Mouse (Mus musculus) thymus, postnatal 36 days (tissue): ENCODE measurements around the gene Mov10.
A peak's percentile ranks its signal among the peaks of the same experiment; 100 is the strongest.
"Not testable (repeated sequence)": the region's sequence is repeated elsewhere in the genome, so short reads cannot be mapped to it uniquely, and the experiment has no call there.

Experiments
- DNase-seq, 2 experiments: peaks; one replicate each; pipeline ENCODE4 v3.0.0; 2022; ENCODE audit warnings: mixed read lengths in 2 of 2

Gene Mov10

GRCm38 (mm10) chr3:104817991-104818748, at the start of gene Mov10:
TSS of gene Mov10 (minus strand) at chr3:104818563.
- DNase-seq: peak; percentile 75 to 76

DNA sequence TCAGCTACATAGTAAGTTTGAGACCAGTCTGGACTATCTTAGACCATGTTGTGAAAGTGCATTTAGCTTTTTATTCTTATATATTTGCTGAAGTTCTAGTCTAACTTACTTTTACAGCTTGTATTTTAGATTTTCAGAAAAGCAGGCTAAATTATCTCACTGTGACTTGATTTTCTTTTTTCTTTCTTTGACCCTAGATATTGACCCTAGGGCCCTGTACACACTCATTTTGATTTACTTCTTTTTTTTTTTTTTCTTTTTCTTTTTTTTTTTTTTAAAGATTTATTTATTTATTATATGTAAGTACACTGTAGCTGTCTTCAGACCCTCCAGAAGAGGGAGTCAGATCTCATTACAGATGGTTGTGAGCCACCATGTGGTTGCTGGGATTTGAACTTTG, 48.3 kb upstream of the Mov10 start:
- not testable (repeated sequence) for DNase-seq

DNA sequence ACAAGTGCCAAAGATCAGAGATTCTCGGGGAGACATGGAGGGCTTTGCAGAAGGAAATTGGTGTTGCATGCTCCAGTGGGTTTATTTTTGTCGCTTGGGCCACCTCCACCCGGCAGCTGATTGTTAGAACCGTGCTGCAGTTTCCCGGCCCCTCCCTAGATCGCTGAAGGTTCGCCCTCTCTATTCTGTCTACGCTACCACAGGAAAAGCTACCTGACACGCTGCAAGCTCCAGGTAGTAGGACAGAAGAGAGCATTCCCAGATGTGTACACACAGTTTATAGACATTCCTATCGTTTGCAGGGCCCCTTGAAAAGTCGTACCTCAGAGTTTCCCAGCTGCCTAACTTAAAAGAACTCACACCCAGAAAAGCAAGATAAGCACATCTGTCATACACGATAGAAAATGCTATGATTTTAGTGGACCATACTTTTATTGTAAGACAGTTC, 47.0 kb upstream of the Mov10 start:
- no peak for DNase-seq

- peak; percentile 84 to 88 for DNase-seq
These were observed 46.4 kb upstream of the Mov10 start for GRCm38 (mm10) chr3:104864651-104865340.

- DNase-seq: peak; percentile 88 to 90
These were observed 45.7 kb upstream of the Mov10 start, which contains the start of the genes St7l and Capza1 for GRCm38 (mm10) chr3:104863786-104864650. TSS of gene St7l (plus strand) at chr3:104864005. TSS of gene Capza1 (minus strand) at chr3:104864505.

GRCm38 (mm10) chr3:104858560-104858959, 40.2 kb upstream of the Mov10 start:
- DNase-seq: no peak

GRCm38 (mm10) chr3:104856106-104856505, 37.7 kb upstream of the Mov10 start:
- no peak for DNase-seq

DNA sequence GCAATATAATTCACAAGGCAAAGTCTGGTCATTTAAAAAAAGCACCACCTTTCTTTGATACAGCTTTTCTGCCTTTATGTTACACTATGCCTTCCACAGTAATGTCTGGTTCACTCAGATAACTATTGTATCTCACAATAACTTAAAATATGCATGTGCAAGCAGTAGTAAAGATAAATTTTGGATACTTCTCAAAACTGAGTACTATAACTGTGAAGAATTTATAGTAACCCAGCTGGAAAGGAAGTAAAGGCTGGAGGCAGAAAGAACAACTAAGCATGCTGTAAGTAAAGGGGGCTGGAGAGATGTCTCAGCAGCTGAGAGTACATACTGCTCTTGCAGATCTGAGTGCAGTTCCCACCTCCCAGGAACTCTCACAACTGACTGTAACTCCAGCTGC, 36.5 kb upstream of the Mov10 start:
- no peak for DNase-seq

DNA sequence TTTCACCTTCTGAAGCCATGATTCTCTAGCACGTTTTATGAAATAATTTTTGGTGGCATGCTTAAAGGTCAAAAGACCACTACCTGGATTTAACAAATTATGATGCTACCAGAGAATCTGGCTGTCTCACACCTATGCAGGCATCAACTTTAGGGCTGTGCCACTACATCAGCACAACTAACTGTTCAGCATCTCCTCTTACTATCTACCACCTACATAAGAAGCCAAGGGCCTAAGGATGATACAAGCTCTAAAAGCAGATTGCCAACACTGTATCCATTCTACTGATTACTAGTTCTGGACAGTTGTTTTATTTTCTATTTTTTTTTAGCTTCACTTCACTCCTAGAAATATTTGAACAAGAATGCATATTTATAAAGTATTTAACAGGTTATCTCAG, 36.1 kb upstream of the Mov10 start:
- DNase-seq: no peak

DNA sequence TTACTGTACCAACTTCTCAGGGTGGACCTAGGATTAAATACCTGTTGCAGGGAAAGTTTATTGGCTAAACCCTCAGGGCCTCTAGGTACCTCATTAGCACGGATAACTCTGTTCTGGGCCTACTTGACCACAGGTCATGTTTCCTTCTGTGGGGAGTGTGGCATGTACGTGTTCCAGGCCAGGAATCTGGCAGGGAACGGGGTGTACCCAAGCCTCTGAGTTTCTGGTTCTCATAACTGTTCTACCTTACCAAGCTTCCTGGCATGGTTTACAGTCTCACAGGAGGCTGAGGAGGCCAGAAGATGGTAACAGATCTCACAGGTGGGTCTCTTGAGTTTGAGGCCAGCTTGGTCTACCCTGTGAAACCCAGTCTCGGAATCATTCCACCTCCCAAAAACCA, 28.2 kb upstream of the Mov10 start:
- no peak for DNase-seq

- DNase-seq: no peak
These were observed 22.7 kb upstream of the Mov10 start for GRCm38 (mm10) chr3:104841049-104841448.

DNA sequence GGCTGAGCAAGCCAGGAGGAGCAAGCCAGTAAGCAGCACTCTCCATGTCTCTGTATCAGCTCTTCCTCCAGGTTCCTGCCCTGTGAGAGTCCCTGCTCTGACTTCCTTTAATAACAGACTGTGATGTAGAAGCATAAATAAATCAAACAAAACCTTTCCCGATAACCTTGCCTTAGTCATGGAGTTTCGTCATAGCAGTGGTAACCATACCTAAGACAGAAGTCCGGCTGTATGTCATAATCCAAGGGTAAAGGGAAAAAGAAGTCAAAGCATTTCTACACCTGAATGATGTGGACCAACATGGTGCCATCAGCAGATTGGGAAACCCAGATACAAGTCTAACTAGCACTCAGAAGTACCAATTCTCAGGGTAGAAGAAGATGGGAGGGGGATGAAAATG, 17.4 kb upstream of the Mov10 start:
- no peak for DNase-seq

- DNase-seq: no peak
These were observed 4.0 kb upstream of the Mov10 start for GRCm38 (mm10) chr3:104822413-104822812.

DNA sequence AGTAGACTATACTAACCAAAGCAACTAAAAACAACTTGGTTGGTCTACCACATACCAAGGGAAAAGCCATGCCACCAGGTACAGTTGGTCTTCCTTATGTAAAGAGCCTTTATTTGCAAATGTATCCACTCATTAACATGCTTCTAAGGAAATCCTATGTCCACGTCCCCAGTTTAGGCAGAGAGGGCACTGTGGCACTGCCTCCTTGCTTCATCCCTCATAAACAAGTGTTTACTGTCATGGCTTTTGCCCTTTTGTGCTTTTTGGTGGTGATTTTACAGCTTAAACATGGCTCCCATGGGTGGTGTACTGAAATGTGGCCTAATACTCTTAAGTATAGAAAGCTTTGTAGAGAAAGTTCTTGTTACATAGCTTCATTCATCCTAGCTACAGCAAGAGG, 2.1 kb upstream of the Mov10 start:
- no peak for DNase-seq

DNA sequence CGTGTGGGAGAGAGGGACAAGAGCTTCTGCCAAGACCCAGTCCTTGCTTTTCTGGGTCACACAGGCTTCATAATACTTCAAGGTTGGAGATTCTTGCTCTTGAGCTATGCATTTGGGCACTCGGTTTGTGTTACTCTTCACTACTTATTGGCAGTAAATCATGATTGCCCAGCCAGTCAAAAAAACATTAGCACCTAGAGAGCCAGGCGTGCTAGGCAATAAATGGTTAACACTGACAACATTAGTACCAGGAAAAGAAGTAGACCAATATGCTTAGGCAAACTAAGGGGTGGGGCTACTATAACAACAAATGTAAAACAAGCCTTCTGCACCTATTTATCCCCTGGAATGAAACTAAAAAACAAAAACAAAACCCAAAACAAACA, 379 bp upstream of the Mov10 start:
- DNase-seq: no peak

GRCm38 (mm10) chr3:104817481-104817990, 827 bp downstream of the Mov10 start:
- DNase-seq: peak; percentile 66 to 74

GRCm38 (mm10) chr3:104816130-104816529, 2.2 kb downstream of the Mov10 start:
- no peak for DNase-seq

DNA sequence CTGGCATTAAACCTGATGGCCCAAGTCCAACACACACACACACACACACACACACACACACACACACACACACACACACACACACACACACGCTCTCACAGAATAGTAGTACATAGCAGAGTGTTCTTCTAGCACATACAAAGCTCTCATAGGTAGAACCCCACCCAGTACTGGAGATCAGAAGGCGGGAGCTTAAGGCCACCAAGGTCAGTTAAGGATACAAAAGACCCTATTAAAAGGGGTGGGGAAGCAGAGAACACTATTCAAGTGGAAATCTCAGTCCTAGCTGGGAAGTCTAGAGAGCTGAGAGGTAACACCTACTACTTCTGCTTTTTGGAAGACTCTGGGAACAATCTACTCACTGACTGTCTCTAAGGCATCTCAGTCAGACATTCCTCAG, 3.0 kb downstream of the Mov10 start:
- DNase-seq: no peak

DNA sequence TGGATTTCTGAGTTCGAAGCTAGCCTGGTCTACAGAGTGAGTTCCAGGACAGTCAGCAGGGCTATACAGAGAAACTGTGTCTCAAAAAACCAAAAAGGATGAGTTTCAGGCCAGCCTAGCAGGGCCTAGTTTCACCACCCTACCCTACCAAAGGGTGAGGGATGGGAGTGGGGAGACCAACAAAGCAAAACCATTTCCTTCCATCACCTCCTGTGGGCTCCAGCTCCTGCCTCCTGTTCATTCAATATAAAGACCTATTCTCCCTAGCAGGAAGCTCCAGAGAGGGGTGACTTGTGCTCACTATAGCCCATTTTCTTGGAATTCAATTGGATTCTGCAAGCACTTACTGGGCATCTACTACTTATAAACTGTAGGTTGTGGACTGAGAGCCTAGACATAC, 3.6 kb downstream of the Mov10 start:
- DNase-seq: no peak

- not testable (repeated sequence) for DNase-seq
These were observed 5.1 kb downstream of the Mov10 start for GRCm38 (mm10) chr3:104813227-104813626.

GRCm38 (mm10) chr3:104812254-104812653, 6.1 kb downstream of the Mov10 start:
- DNase-seq: no peak

- DNase-seq: no peak
These were observed 6.6 kb downstream of the Mov10 start for GRCm38 (mm10) chr3:104811752-104812151.

DNA sequence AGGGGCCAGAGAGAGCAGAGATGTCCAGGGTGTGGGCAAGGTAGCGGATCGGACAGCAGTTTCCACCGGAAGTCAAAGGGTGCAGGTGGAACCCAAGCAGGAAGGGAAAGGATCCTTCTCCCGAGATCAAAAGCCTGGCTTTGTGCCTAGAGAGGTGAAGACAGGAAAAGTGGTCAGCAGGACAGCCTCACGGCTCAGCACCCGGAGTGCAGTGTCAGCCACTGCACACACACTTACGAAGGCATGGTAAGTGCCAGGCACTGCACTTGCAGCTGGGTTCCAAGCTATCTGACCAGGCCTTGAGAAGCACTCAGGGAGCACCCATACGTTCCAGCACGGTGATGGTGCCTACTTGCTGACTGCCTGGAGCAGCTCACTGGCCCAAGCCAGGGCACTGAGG, 12.8 kb downstream of the Mov10 start:
- DNase-seq: no peak
